Mouse (Mus musculus): ENCODE results near the gene Hist1h3d.
"Not testable (repeated sequence)": the region's sequence is repeated elsewhere in the genome, so short reads cannot be mapped to it uniquely, and the experiment has no call there.

The Hist1h3d gene

GRCm38 (mm10) chr13:23541497-23541896 lies 34.1 kb upstream of the Hist1h3d start:
- ATAC-seq (ENCODE audit: insufficient number of reproducible peaks, low FRiP score, low TSS enrichment): no peak

- ATAC-seq (ENCODE audit: insufficient number of reproducible peaks, low FRiP score, low TSS enrichment): not testable (repeated sequence)
Observed at GRCm38 (mm10) chr13:23542225-23542980, 33.2 kb upstream of the Hist1h3d start.

GRCm38 (mm10) chr13:23542999-23543607 lies 32.5 kb upstream of the Hist1h3d start, which contains the start of gene Hist1h2bh:
Hist1h2bh (minus strand) TSS chr13:23543392.
- ATAC-seq (ENCODE audit: insufficient number of reproducible peaks, low FRiP score, low TSS enrichment): peak; percentile 93

GRCm38 (mm10) chr13:23543965-23544786 lies 31.4 kb upstream of the Hist1h3d start, which contains the start of gene Hist1h3f:
Hist1h3f (plus strand) TSS chr13:23544052.
- ATAC-seq (ENCODE audit: insufficient number of reproducible peaks, low FRiP score, low TSS enrichment): peak; percentile 99

GRCm38 (mm10) chr13:23544787-23545120 lies 30.8 kb upstream of the Hist1h3d start:
- ATAC-seq (ENCODE audit: insufficient number of reproducible peaks, low FRiP score, low TSS enrichment): 0 out of 2 replicates have a peak, but pooled peaks have one; percentile 40

- ATAC-seq (ENCODE audit: insufficient number of reproducible peaks, low FRiP score, low TSS enrichment): no peak
Observed at GRCm38 (mm10) chr13:23546694-23547093, 28.9 kb upstream of the Hist1h3d start.

GRCm38 (mm10) chr13:23550761-23551145 lies 24.8 kb upstream of the Hist1h3d start:
- no peak for ATAC-seq (ENCODE audit: insufficient number of reproducible peaks, low FRiP score, low TSS enrichment)

GRCm38 (mm10) chr13:23551146-23551834 lies 24.3 kb upstream of the Hist1h3d start, which contains the start of gene Hist1h4f:
Hist1h4f (minus strand) TSS chr13:23551648.
- ATAC-seq (ENCODE audit: insufficient number of reproducible peaks, low FRiP score, low TSS enrichment): peak; percentile 91

GRCm38 (mm10) chr13:23551931-23552914 lies 23.3 kb upstream of the Hist1h3d start:
- no peak for ATAC-seq (ENCODE audit: insufficient number of reproducible peaks, low FRiP score, low TSS enrichment)

GRCm38 (mm10) chr13:23552962-23553361 lies 22.6 kb upstream of the Hist1h3d start, which contains the start of gene Hist1h1d:
Hist1h1d (plus strand) TSS chr13:23553262.
- ATAC-seq (ENCODE audit: insufficient number of reproducible peaks, low FRiP score, low TSS enrichment): no peak

- ATAC-seq (ENCODE audit: insufficient number of reproducible peaks, low FRiP score, low TSS enrichment): no peak
Observed at GRCm38 (mm10) chr13:23554393-23554792, 21.2 kb upstream of the Hist1h3d start.

GRCm38 (mm10) chr13:23554925-23555838 lies 20.4 kb upstream of the Hist1h3d start:
- ATAC-seq (ENCODE audit: insufficient number of reproducible peaks, low FRiP score, low TSS enrichment): peak; percentile 69; the same call in 1 of the 2 replicates

GRCm38 (mm10) chr13:23555839-23556416 lies 19.6 kb upstream of the Hist1h3d start:
- peak; percentile 86 for ATAC-seq (ENCODE audit: insufficient number of reproducible peaks, low FRiP score, low TSS enrichment)

- no peak for ATAC-seq (ENCODE audit: insufficient number of reproducible peaks, low FRiP score, low TSS enrichment)
Observed at GRCm38 (mm10) chr13:23556906-23557305, 18.7 kb upstream of the Hist1h3d start.

- not testable (repeated sequence) for ATAC-seq (ENCODE audit: insufficient number of reproducible peaks, low FRiP score, low TSS enrichment)
Observed at GRCm38 (mm10) chr13:23560699-23561098, 14.9 kb upstream of the Hist1h3d start.

GRCm38 (mm10) chr13:23561531-23561882 lies 14.1 kb upstream of the Hist1h3d start:
- ATAC-seq (ENCODE audit: insufficient number of reproducible peaks, low FRiP score, low TSS enrichment): not testable (repeated sequence)

- ATAC-seq (ENCODE audit: insufficient number of reproducible peaks, low FRiP score, low TSS enrichment): peak; percentile 93
Observed at GRCm38 (mm10) chr13:23561883-23562659, 13.5 kb upstream of the Hist1h3d start, which contains the start of gene Hist1h3e. Hist1h3e (minus strand) TSS chr13:23562369.
